Mouse (Mus musculus) heart, embryonic 16.5 days (tissue): ENCODE measurements around the gene 9930111J21Rik2. TPM values are rescaled to one million over a fixed set of nuclear protein-coding genes. Genes with fewer than 3 reads are reported as not detected.

Source experiments
- ATAC-seq: fragments of 200-750 bp; cut with Nextera tagmentation; replicated peaks from 2 replicates; pipeline ENCODE4 v1.8.0; 2017; ENCODE audit warnings: moderate number of reproducible peaks; ENCODE audit not compliant: insufficient read depth, low FRiP score; ENCODE audit errors: extremely low read depth
- H3K27ac ChIP-seq: fragments of 300-500 bp; sonication (generic); 2 replicates; pipeline ENCODE4 v1.5.1; 2014; ENCODE audit warnings: mild to moderate bottlenecking, low read length, control low read depth, moderate library complexity
- H3K27me3 ChIP-seq: fragments of 300-500 bp; sonication (generic); 2 replicates; pipeline ENCODE4 v1.6.1; 2014; ENCODE audit warnings: low read length, mixed read lengths; ENCODE audit not compliant: control insufficient read depth, insufficient read depth
- H3K36me3 ChIP-seq: fragments of 300-500 bp; sonication (generic); 2 replicates; pipeline ENCODE4 v1.6.1; 2014; ENCODE audit not compliant: control insufficient read depth, insufficient read depth
- H3K4me1 ChIP-seq: fragments of 300-500 bp; sonication (generic); 2 replicates; pipeline ENCODE4 v1.6.1; 2014; ENCODE audit warnings: low read length, mixed read lengths; ENCODE audit not compliant: control insufficient read depth, insufficient read depth
- H3K4me2 ChIP-seq: fragments of 300-500 bp; sonication (generic); 2 replicates; pipeline ENCODE4 v1.6.1; 2014; ENCODE audit warnings: low read depth, mild to moderate bottlenecking, control low read depth, low read length
- H3K4me3 ChIP-seq: fragments of 300-500 bp; sonication (generic); 2 replicates; pipeline ENCODE4 v1.5.1; 2014; ENCODE audit warnings: mild to moderate bottlenecking, control low read depth, low read length
- H3K9ac ChIP-seq: fragments of 300-500 bp; sonication (generic); 2 replicates; pipeline ENCODE4 v1.6.1; 2014; ENCODE audit warnings: low read length, control low read depth
- H3K9me3 ChIP-seq: fragments of 300-500 bp; sonication (generic); replicated peaks from 2 replicates; pipeline ENCODE4 v1.6.1; 2016; ENCODE audit warnings: low read length; ENCODE audit not compliant: control insufficient read depth
- WGBS: fragments of 180-500 bp; shearing (Covaris S2); extraction: QIAGEN DNeasy Blood & Tissue Kit; methylation state at CpG from one replicate; pipeline ENCODE4 v1.1.7; 2014; 5-methylcytosine and 5-hydroxymethylcytosine counted together
- polyA plus RNA-seq: library from polyadenylated mRNA; unstranded; fragments of >200 nt; fragmentation: Nextera tagmentation; extraction: Ambion mirVana; gene quantifications from 2 replicates; pipeline ENCODE4 v1.2.1, GENCODE M21; 2015

9930111J21Rik2 gene
- polyA plus RNA-seq, 1 experiment from 2014 or later: 0.87 TPM

- peaks cover 2% of the 10 kb centered on the region; the same call in 1 of the 2 replicates for H3K4me1 ChIP-seq
- no peak overlapping the region for H3K4me3 ChIP-seq
- H3K9me3 ChIP-seq: no peaks in the 10 kb centered on the region
- no peak overlapping the region for H3K4me2 ChIP-seq
- 73% methylated on average over 3 of the region's 3 CpGs for WGBS
- no peak overlapping the region for H3K27ac ChIP-seq
- H3K9ac ChIP-seq: no peak overlapping the region
- no peak for ATAC-seq
- H3K36me3 ChIP-seq: no peaks in the 10 kb centered on the region
- no peaks in the 10 kb centered on the region for H3K27me3 ChIP-seq
These were observed 38.9 kb upstream of the 9930111J21Rik2 start for GRCm38 (mm10) chr11:49089735-49090507.

GRCm38 (mm10) chr11:49088990-49089652 lies 38.1 kb upstream of the 9930111J21Rik2 start:
- WGBS: 85% methylated on average over 5 of the region's 5 CpGs
- Histone ChIP-seq H3K27me3 (no peaks in the 10 kb centered on the region), H3K9ac (no peak overlapping the region), H3K36me3 (no peaks in the 10 kb centered on the region), H3K4me3 (no peak overlapping the region), H3K4me2 (no peak overlapping the region), H3K9me3 (no peaks in the 10 kb centered on the region), H3K27ac (no peak overlapping the region), H3K4me1 (peaks cover 2% of the 10 kb centered on the region; the same call in 1 of the 2 replicates)
- ATAC-seq: no peak

GRCm38 (mm10) chr11:49087830-49088616 lies 37.0 kb upstream of the 9930111J21Rik2 start:
- ATAC-seq: peak; percentile 67
- H3K27ac ChIP-seq: no peak overlapping the region

GRCm38 (mm10) chr11:49086858-49087361 lies 35.9 kb upstream of the 9930111J21Rik2 start:
- no peak; the same call in 1 of the 2 replicates for ATAC-seq
- Histone ChIP-seq H3K9me3 (no peaks in the 10 kb centered on the region), H3K4me3 (peak overlapping the region; percentile 25), H3K9ac (no peak overlapping the region), H3K36me3 (no peaks in the 10 kb centered on the region), H3K4me1 (peaks cover 2% of the 10 kb centered on the region; the same call in 1 of the 2 replicates), H3K4me2 (peak overlapping the region; percentile 28; the same call in 1 of the 2 replicates), H3K27ac (peak overlapping the region; percentile 48; the same call in 1 of the 2 replicates), H3K27me3 (no peaks in the 10 kb centered on the region)
- 67% methylated on average over 6 of the region's 6 CpGs for WGBS

More at GRCm38 (mm10) chr11:49087830-49088616, 37.0 kb upstream of the 9930111J21Rik2 start:
- Histone ChIP-seq H3K36me3 (no peaks in the 10 kb centered on the region), H3K4me3 (peak overlapping the region; percentile 37), H3K9me3 (no peaks in the 10 kb centered on the region), H3K4me2 (peak overlapping the region; percentile 55), H3K27me3 (no peaks in the 10 kb centered on the region), H3K9ac (peak overlapping the region; percentile 5; the same call in 1 of the 2 replicates), H3K4me1 (peaks cover 2% of the 10 kb centered on the region; the same call in 1 of the 2 replicates)
- WGBS: 31% methylated on average over 22 of the region's 22 CpGs

- no peaks in the 10 kb centered on the region for H3K9me3 ChIP-seq
- no peak for ATAC-seq
- peaks cover 2% of the 10 kb centered on the region; the same call in 1 of the 2 replicates for H3K4me1 ChIP-seq
- no peak overlapping the region for H3K4me3 ChIP-seq
- 28% methylated on average over 3 of the region's 3 CpGs for WGBS
- H3K4me2 ChIP-seq: no peak overlapping the region
- H3K27ac ChIP-seq: no peak overlapping the region
- no peaks in the 10 kb centered on the region for H3K27me3 ChIP-seq
- no peak overlapping the region for H3K9ac ChIP-seq
- H3K36me3 ChIP-seq: no peaks in the 10 kb centered on the region
These were observed 33.8 kb upstream of the 9930111J21Rik2 start for GRCm38 (mm10) chr11:49084875-49085274.

GRCm38 (mm10) chr11:49084385-49084784 lies 33.3 kb upstream of the 9930111J21Rik2 start:
- Histone ChIP-seq H3K4me1 (peaks cover 2% of the 10 kb centered on the region; the same call in 1 of the 2 replicates), H3K36me3 (no peaks in the 10 kb centered on the region), H3K27ac (no peak overlapping the region), H3K9me3 (no peaks in the 10 kb centered on the region), H3K9ac (no peak overlapping the region), H3K4me3 (no peak overlapping the region), H3K27me3 (no peaks in the 10 kb centered on the region), H3K4me2 (no peak overlapping the region)
- 47% methylated on average over 1 of the region's 1 CpGs for WGBS
- no peak for ATAC-seq

- no peak for ATAC-seq
- 67% methylated on average over 3 of the region's 3 CpGs for WGBS
These were observed 32.8 kb upstream of the 9930111J21Rik2 start for GRCm38 (mm10) chr11:49083808-49084207.

GRCm38 (mm10) chr11:49083146-49083545 lies 32.1 kb upstream of the 9930111J21Rik2 start:
- H3K4me2 ChIP-seq: no peak overlapping the region
- no peak overlapping the region for H3K4me3 ChIP-seq
- no peaks in the 10 kb centered on the region for H3K4me1 ChIP-seq
- H3K36me3 ChIP-seq: no peaks in the 10 kb centered on the region
- ATAC-seq: no peak
- H3K9me3 ChIP-seq: no peaks in the 10 kb centered on the region
- H3K27ac ChIP-seq: no peak overlapping the region
- no peak overlapping the region for H3K9ac ChIP-seq
- 82% methylated on average over 1 of the region's 1 CpGs for WGBS
- no peaks in the 10 kb centered on the region for H3K27me3 ChIP-seq

More at GRCm38 (mm10) chr11:49083808-49084207, 32.8 kb upstream of the 9930111J21Rik2 start:
- Histone ChIP-seq H3K4me2 (no peak overlapping the region), H3K9me3 (no peaks in the 10 kb centered on the region), H3K27me3 (no peaks in the 10 kb centered on the region), H3K36me3 (no peaks in the 10 kb centered on the region), H3K27ac (no peak overlapping the region), H3K4me3 (no peak overlapping the region), H3K4me1 (peaks cover 2% of the 10 kb centered on the region; the same call in 1 of the 2 replicates), H3K9ac (no peak overlapping the region)
